Mouse (Mus musculus): Measurements from ENCODE around the gene Eif4b. TPM values are rescaled to one million over a fixed set of nuclear protein-coding genes. Genes with fewer than 3 reads are reported as not detected.

The Eif4b gene
- polyA plus RNA-seq, 1 experiment from 2014 or later = 77.6 TPM

DNA sequence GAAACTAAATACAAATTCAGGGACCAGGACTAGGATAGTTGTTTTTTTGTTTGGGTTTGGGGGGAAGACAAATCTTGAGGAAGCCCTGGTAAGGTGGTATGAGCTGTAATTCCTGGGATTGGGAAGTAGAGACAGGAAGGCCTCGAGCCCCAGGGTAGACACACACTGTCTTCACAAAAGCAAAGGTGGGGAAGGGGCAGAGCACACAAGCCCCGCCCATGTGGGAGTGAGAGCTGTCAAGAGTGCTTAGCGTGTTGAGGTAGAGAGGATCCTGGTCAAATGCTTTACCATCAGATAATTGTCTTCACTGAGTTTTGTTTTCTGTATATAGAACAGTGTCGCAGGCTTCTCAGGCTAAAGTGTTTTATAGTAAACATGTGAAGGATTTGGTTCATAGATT, 9.5 kb downstream of the Eif4b start:
- Histone ChIP-seq H3K27ac (ENCODE audit: low read depth, low read length) (no peak overlapping the region), H3K27me3 (ENCODE audit: control insufficient read depth, insufficient read depth, low read length) (no peaks in the 10 kb centered on the region), H3K9ac (replicated peaks; ENCODE audit: low read depth, low read length) (no peak overlapping the region), H3K4me3 (ENCODE audit: low read depth, low read length) (no peak overlapping the region), H3K9me3 (ENCODE audit: control insufficient read depth, low read length) (no peaks in the 10 kb centered on the region), H3K4me1 (ENCODE audit: control insufficient read depth, insufficient read depth, low read length) (no peaks in the 10 kb centered on the region), H3K36me3 (ENCODE audit: control insufficient read depth, insufficient read depth, low read length) (peaks cover 34% of the 10 kb centered on the region), H3K4me2 (ENCODE audit: low read depth, low read length) (no peak overlapping the region)
- 81% methylated on average over 4 of the region's 4 CpGs for WGBS
- ATAC-seq (ENCODE audit: low read depth) = no peak

- Histone ChIP-seq H3K27me3 (ENCODE audit: control insufficient read depth, insufficient read depth, low read length) (no peaks in the 10 kb centered on the region), H3K36me3 (ENCODE audit: control insufficient read depth, insufficient read depth, low read length) (peaks cover 86% of the 10 kb centered on the region), H3K9me3 (ENCODE audit: control insufficient read depth, low read length) (no peaks in the 10 kb centered on the region), H3K4me1 (ENCODE audit: control insufficient read depth, insufficient read depth, low read length) (no peaks in the 10 kb centered on the region), H3K4me3 (ENCODE audit: low read depth, low read length) (no peak overlapping the region), H3K4me2 (ENCODE audit: low read depth, low read length) (no peak overlapping the region), H3K27ac (ENCODE audit: low read depth, low read length) (no peak overlapping the region), H3K9ac (replicated peaks; ENCODE audit: low read depth, low read length) (no peak overlapping the region)
- ATAC-seq (ENCODE audit: low read depth) = no peak
- WGBS = 90% methylated on average over 12 of the region's 12 CpGs
These were observed 16.5 kb downstream of the Eif4b start for GRCm38 (mm10) chr15:102089914-102090585.

DNA sequence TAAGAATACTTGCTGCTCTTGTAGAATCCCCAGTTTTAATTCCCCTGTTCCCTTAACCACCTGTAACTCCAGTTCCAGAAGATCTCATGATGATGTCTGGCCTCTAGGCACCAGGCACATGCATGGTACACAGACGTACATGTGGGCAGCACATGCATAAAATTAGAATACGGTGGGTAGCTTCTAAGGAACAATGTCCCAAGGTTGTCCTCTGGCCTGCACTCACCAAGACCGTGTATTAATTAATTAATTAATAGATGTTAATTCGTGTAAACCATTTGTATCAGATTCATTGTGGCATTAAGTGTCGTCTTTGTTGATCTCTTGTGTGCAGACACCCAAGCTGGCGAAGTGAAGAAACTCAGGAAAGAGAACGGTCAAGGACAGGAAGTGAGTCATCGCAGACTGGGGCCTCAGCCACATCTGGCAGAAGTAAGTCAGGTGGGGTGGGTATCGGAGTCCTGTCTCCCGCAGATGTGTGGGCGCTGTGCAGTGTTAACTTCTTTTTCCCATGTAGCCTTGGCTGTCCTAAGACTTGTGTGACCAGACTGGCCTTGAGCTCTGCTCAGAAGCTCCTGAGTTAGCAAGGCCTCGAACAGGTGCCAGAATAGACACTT, 17.6 kb downstream of the Eif4b start:
- H3K27me3 ChIP-seq (ENCODE audit: control insufficient read depth, insufficient read depth, low read length) = no peaks in the 10 kb centered on the region
- WGBS = 89% methylated on average over 12 of the region's 12 CpGs
- H3K36me3 ChIP-seq (ENCODE audit: control insufficient read depth, insufficient read depth, low read length) = peaks cover 94% of the 10 kb centered on the region
- no peak overlapping the region for H3K27ac ChIP-seq (ENCODE audit: low read depth, low read length)
- no peak for ATAC-seq (ENCODE audit: low read depth)
- no peak overlapping the region for H3K4me2 ChIP-seq (ENCODE audit: low read depth, low read length)
- no peak overlapping the region for H3K4me3 ChIP-seq (ENCODE audit: low read depth, low read length)
- no peak overlapping the region for H3K9ac ChIP-seq (replicated peaks; ENCODE audit: low read depth, low read length)
- no peaks in the 10 kb centered on the region for H3K4me1 ChIP-seq (ENCODE audit: control insufficient read depth, insufficient read depth, low read length)
- no peaks in the 10 kb centered on the region for H3K9me3 ChIP-seq (ENCODE audit: control insufficient read depth, low read length)

DNA sequence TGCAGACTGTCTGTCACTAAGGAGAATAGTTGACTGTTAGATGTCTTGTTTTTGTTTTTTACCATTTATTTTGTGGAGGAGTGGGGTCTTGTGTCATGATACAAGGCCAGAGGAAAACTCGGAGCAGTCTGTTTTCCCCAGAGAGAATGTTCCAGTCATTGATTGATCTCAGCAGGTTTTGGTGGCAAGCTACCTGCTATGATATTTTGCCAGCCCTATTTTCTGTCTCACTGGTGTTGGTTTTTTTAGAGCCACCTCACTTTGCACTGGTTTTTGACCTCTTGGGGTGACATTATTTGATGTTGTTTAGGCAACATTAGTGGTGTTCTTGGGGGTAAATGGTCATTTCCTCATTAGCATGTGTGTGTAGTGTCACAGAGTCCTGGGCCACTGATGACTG, 18.1 kb downstream of the Eif4b start:
- Histone ChIP-seq H3K36me3 (ENCODE audit: control insufficient read depth, insufficient read depth, low read length) (peaks cover 90% of the 10 kb centered on the region), H3K27me3 (ENCODE audit: control insufficient read depth, insufficient read depth, low read length) (no peaks in the 10 kb centered on the region), H3K4me3 (ENCODE audit: low read depth, low read length) (no peak overlapping the region), H3K9ac (replicated peaks; ENCODE audit: low read depth, low read length) (no peak overlapping the region), H3K9me3 (ENCODE audit: control insufficient read depth, low read length) (no peaks in the 10 kb centered on the region), H3K27ac (ENCODE audit: low read depth, low read length) (no peak overlapping the region), H3K4me1 (ENCODE audit: control insufficient read depth, insufficient read depth, low read length) (no peaks in the 10 kb centered on the region), H3K4me2 (ENCODE audit: low read depth, low read length) (no peak overlapping the region)
- ATAC-seq (ENCODE audit: low read depth) = no peak
- WGBS = 85% methylated on average over 1 of the region's 1 CpGs

DNA sequence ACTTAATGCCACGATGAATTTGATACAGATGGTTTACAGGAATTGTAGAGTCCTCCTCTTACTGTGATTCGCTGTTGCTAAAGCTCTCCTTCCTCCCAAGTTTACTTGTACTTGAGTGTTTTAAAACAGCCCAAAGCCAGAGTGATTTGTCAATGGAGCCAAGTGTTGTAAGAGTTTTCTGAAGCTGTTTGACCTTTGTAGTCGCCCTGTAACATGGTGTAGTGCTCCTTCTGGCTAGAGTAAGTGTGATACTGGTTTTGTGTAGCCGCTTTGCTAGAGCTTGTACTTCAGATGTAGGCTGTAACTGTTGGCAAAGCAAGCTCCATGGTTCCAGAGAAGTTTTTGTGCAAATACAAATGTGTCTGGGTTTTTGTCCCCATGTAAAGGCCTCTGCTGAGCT, 18.6 kb downstream of the Eif4b start:
- no peak overlapping the region for H3K27ac ChIP-seq (ENCODE audit: low read depth, low read length)

DNA sequence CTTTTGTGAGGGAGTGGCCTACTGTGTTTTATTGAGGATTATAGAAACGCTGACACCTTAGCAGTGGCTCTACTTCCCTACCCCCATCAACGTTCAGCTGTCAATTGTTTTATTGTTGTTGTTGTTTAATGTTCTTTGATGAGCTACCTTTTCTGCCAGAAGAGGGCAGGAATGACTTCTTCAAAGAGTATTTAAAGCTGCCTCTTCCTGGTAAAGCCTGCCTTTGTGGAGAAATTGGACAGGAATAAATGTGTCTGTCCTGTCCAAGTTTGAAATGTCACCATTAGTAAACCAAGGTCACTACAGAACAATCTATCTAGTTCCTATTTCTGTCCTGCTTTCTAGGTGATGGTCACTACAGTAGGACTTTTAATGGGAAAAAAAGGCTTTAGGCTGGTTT, 20.6 kb downstream of the Eif4b start:
- Histone ChIP-seq H3K9ac (replicated peaks; ENCODE audit: low read depth, low read length) (no peak overlapping the region), H3K27ac (ENCODE audit: low read depth, low read length) (no peak overlapping the region), H3K4me1 (ENCODE audit: control insufficient read depth, insufficient read depth, low read length) (no peaks in the 10 kb centered on the region), H3K4me3 (ENCODE audit: low read depth, low read length) (no peak overlapping the region), H3K27me3 (ENCODE audit: control insufficient read depth, insufficient read depth, low read length) (no peaks in the 10 kb centered on the region), H3K4me2 (ENCODE audit: low read depth, low read length) (no peak overlapping the region), H3K36me3 (ENCODE audit: control insufficient read depth, insufficient read depth, low read length) (peaks cover 70% of the 10 kb centered on the region), H3K9me3 (ENCODE audit: control insufficient read depth, low read length) (no peaks in the 10 kb centered on the region)
- WGBS = 23% methylated on average over 2 of the region's 2 CpGs
- no peak for ATAC-seq (ENCODE audit: low read depth)

More for the DNA sequence above, 18.6 kb downstream of the Eif4b start:
- WGBS = 96% methylated on average over 4 of the region's 4 CpGs
- H3K4me2 ChIP-seq (ENCODE audit: low read depth, low read length) = no peak overlapping the region
- no peak for ATAC-seq (ENCODE audit: low read depth)
- no peaks in the 10 kb centered on the region for H3K9me3 ChIP-seq (ENCODE audit: control insufficient read depth, low read length)
- H3K9ac ChIP-seq (replicated peaks; ENCODE audit: low read depth, low read length) = no peak overlapping the region
- H3K27me3 ChIP-seq (ENCODE audit: control insufficient read depth, insufficient read depth, low read length) = no peaks in the 10 kb centered on the region
- H3K4me1 ChIP-seq (ENCODE audit: control insufficient read depth, insufficient read depth, low read length) = no peaks in the 10 kb centered on the region
- H3K36me3 ChIP-seq (ENCODE audit: control insufficient read depth, insufficient read depth, low read length) = peaks cover 87% of the 10 kb centered on the region
- no peak overlapping the region for H3K4me3 ChIP-seq (ENCODE audit: low read depth, low read length)

- 90% methylated on average over 16 of the region's 16 CpGs for WGBS
These were observed 21.4 kb downstream of the Eif4b start for GRCm38 (mm10) chr15:102094988-102095387.

DNA sequence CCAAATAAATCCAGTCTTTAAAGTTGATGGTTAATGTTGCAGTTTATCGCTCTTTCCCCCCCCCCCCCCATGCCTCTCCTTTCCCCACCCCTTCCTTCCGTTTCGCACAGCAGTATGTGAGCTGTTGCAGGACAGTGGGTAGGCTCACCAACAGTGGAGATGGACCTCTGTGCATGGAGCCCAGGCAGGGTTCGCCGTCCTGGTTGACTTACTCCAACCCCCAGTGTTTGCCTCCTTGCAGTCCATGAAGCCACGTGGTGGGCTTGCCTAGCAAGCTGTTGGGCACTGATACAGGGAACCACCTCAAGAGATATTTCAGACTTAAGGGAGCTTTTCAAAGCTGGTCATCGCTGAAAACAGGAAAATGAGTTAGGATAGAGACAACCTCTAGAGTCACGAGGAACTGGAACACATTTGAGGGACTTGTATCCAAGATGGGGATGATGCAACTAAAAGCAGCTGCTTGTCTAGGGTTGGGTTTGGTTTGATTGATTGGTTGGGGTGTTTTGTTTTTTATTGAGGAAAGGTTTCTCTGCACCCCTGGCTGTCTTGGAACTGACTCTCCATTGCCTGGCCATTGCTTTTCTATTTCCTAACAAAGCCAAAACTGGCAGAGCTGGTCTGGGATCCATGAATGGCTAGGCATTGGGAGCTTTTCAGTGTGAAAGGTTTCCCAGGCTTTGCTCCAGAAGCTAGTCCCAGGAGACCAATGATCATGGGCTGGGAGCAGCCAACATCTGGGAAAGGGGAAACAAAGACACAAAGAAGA, 23.8 kb downstream of the Eif4b start:
- ATAC-seq (ENCODE audit: low read depth) = no peak
- H3K27ac ChIP-seq (ENCODE audit: low read depth, low read length) = no peak overlapping the region
- peaks cover 11% of the 10 kb centered on the region for H3K4me1 ChIP-seq (ENCODE audit: control insufficient read depth, insufficient read depth, low read length)

More at GRCm38 (mm10) chr15:102094988-102095387, 21.4 kb downstream of the Eif4b start:
- H3K36me3 ChIP-seq (ENCODE audit: control insufficient read depth, insufficient read depth, low read length) = peaks cover 63% of the 10 kb centered on the region
- H3K27me3 ChIP-seq (ENCODE audit: control insufficient read depth, insufficient read depth, low read length) = no peaks in the 10 kb centered on the region
- no peak for ATAC-seq (ENCODE audit: low read depth)
- no peak overlapping the region for H3K4me2 ChIP-seq (ENCODE audit: low read depth, low read length)
- H3K27ac ChIP-seq (ENCODE audit: low read depth, low read length) = no peak overlapping the region
- H3K9me3 ChIP-seq (ENCODE audit: control insufficient read depth, low read length) = no peaks in the 10 kb centered on the region
- H3K9ac ChIP-seq (replicated peaks; ENCODE audit: low read depth, low read length) = no peak overlapping the region
- H3K4me3 ChIP-seq (ENCODE audit: low read depth, low read length) = no peak overlapping the region
- H3K4me1 ChIP-seq (ENCODE audit: control insufficient read depth, insufficient read depth, low read length) = peaks cover 5% of the 10 kb centered on the region

GRCm38 (mm10) chr15:102097991-102098555, 24.5 kb downstream of the Eif4b start:
- Histone ChIP-seq H3K4me3 (ENCODE audit: low read depth, low read length) (no peak overlapping the region), H3K9ac (replicated peaks; ENCODE audit: low read depth, low read length) (no peak overlapping the region), H3K9me3 (ENCODE audit: control insufficient read depth, low read length) (no peaks in the 10 kb centered on the region), H3K4me2 (ENCODE audit: low read depth, low read length) (no peak overlapping the region), H3K27ac (ENCODE audit: low read depth, low read length) (no peak overlapping the region), H3K4me1 (ENCODE audit: control insufficient read depth, insufficient read depth, low read length) (peaks cover 11% of the 10 kb centered on the region), H3K27me3 (ENCODE audit: control insufficient read depth, insufficient read depth, low read length) (no peaks in the 10 kb centered on the region), H3K36me3 (ENCODE audit: control insufficient read depth, insufficient read depth, low read length) (peaks cover 33% of the 10 kb centered on the region)
- ATAC-seq (ENCODE audit: low read depth) = no peak
- 22% methylated on average over 5 of the region's 5 CpGs for WGBS

More for the DNA sequence above, 23.8 kb downstream of the Eif4b start:
- Histone ChIP-seq H3K4me3 (ENCODE audit: low read depth, low read length) (no peak overlapping the region), H3K36me3 (ENCODE audit: control insufficient read depth, insufficient read depth, low read length) (peaks cover 40% of the 10 kb centered on the region), H3K27me3 (ENCODE audit: control insufficient read depth, insufficient read depth, low read length) (no peaks in the 10 kb centered on the region), H3K4me2 (ENCODE audit: low read depth, low read length) (no peak overlapping the region), H3K9me3 (ENCODE audit: control insufficient read depth, low read length) (no peaks in the 10 kb centered on the region), H3K9ac (replicated peaks; ENCODE audit: low read depth, low read length) (no peak overlapping the region)
- 82% methylated on average over 8 of the region's 8 CpGs for WGBS

Measured in neural tube, embryonic 14.5 days (tissue).